Mouse (Mus musculus) limb, embryonic 11.5 days (tissue): ENCODE measurements around the gene Skil. TPM values are rescaled to one million over a fixed set of nuclear protein-coding genes. Genes with fewer than 3 reads are reported as not detected.

Source experiments
- ATAC-seq: fragments of 200-750 bp; cut with Nextera tagmentation; 2 replicates; pipeline ENCODE4 v1.8.0; 2017; ENCODE audit warnings: low read depth; ENCODE audit not compliant: insufficient number of reproducible peaks, low FRiP score, low TSS enrichment
- DNase-seq: peaks from one replicate; pipeline ENCODE4 v3.0.0-alpha.2; 2015; ENCODE audit warnings: low spot score
- H3K27ac ChIP-seq: fragments of 300-500 bp; sonication (generic); replicated peaks from 2 replicates; pipeline ENCODE4 v1.5.1; 2014; ENCODE audit warnings: low read depth, mild to moderate bottlenecking, low read length
- H3K27me3 ChIP-seq: fragments of 300-500 bp; sonication (generic); 2 replicates; pipeline ENCODE4 v1.6.1; 2014; ENCODE audit warnings: mild to moderate bottlenecking, low read length, mixed read lengths; ENCODE audit not compliant: control insufficient read depth, insufficient read depth
- H3K36me3 ChIP-seq: fragments of 300-500 bp; sonication (generic); 2 replicates; pipeline ENCODE4 v1.6.1; 2014; ENCODE audit warnings: mild to moderate bottlenecking, low read length, moderate library complexity, mixed read lengths; ENCODE audit not compliant: control insufficient read depth, insufficient read depth
- H3K4me1 ChIP-seq: fragments of 300-500 bp; sonication (generic); 2 replicates; pipeline ENCODE4 v1.6.1; 2014; ENCODE audit warnings: low read length, mixed read lengths; ENCODE audit not compliant: control insufficient read depth, insufficient read depth
- H3K4me2 ChIP-seq: fragments of 300-500 bp; sonication (generic); 2 replicates; pipeline ENCODE4 v1.6.1; 2014; ENCODE audit warnings: low read depth, mild to moderate bottlenecking, moderate library complexity; ENCODE audit not compliant: severe bottlenecking
- H3K4me3 ChIP-seq: fragments of 300-500 bp; sonication (generic); 2 replicates; pipeline ENCODE4 v1.5.1; 2014; ENCODE audit warnings: low read depth, low read length
- H3K9ac ChIP-seq: fragments of 300-500 bp; sonication (generic); 2 replicates; pipeline ENCODE4 v1.6.1; 2014; ENCODE audit warnings: mild to moderate bottlenecking, low read length
- H3K9me3 ChIP-seq: fragments of 300-500 bp; sonication (generic); 2 replicates; pipeline ENCODE4 v1.6.1; 2016; ENCODE audit warnings: low read length; ENCODE audit not compliant: control insufficient read depth
- WGBS: fragments of 180-500 bp; shearing (Covaris S2); extraction: QIAGEN DNeasy Blood & Tissue Kit; methylation state at CpG from one replicate; pipeline ENCODE4 v1.1.7; 2014; 5-methylcytosine and 5-hydroxymethylcytosine counted together
- polyA plus RNA-seq: library from polyadenylated mRNA; unstranded; fragments of >200 nt; fragmentation: Nextera tagmentation; extraction: Ambion mirVana; gene quantifications from 2 replicates; pipeline ENCODE4 v1.2.1, GENCODE M21; 2014

Gene Skil
- 33.5 and 34.5 TPM in 2 replicates for polyA plus RNA-seq

- Histone ChIP-seq H3K4me3 (peak within 1 kb of the TSS; percentile 99), H3K4me1 (peaks cover 14% of the 10 kb centered on the region), H3K27ac (peak within 1 kb of the TSS; percentile 95), H3K36me3 (no peaks in the 10 kb centered on the region; the same call in 1 of the 2 replicates), H3K4me2 (peak within 1 kb of the TSS; percentile 74), H3K27me3 (no peaks in the 10 kb centered on the region), H3K9me3 (no peaks in the 10 kb centered on the region), H3K9ac (peak within 1 kb of the TSS; percentile 91)
- DNase-seq: peak; percentile 95
- ATAC-seq: peak; percentile 92
- 0% methylated on average over 42 of the region's 109 CpGs for WGBS
Observed at GRCm38 (mm10) chr3:31094531-31095178, at the start of gene Skil. Gene Skil (plus strand): TSS chr3:31095058.

GRCm38 (mm10) chr3:31047263-31047662 lies 47.6 kb upstream of the Skil start:
- ATAC-seq: no peak
- H3K27me3 ChIP-seq: no peaks in the 10 kb centered on the region
- H3K4me3 ChIP-seq: no peak overlapping the region
- H3K36me3 ChIP-seq: no peaks in the 10 kb centered on the region; the same call in 1 of the 2 replicates
- no peak overlapping the region for H3K27ac ChIP-seq
- DNase-seq: no peak
- H3K4me2 ChIP-seq: no peak overlapping the region
- H3K9ac ChIP-seq: no peak overlapping the region
- WGBS: 72% methylated on average over 3 of the region's 3 CpGs
- no peaks in the 10 kb centered on the region for H3K9me3 ChIP-seq
- H3K4me1 ChIP-seq: no peaks in the 10 kb centered on the region

- ATAC-seq (no peak), DNase-seq (no peak)
- no peaks in the 10 kb centered on the region for H3K27me3 ChIP-seq
- H3K4me1 ChIP-seq: no peaks in the 10 kb centered on the region
- no peak overlapping the region for H3K4me3 ChIP-seq
- WGBS: 91% methylated on average over 5 of the region's 5 CpGs
- H3K9ac ChIP-seq: no peak overlapping the region
- no peaks in the 10 kb centered on the region for H3K9me3 ChIP-seq
- no peak overlapping the region for H3K4me2 ChIP-seq
- H3K27ac ChIP-seq: no peak overlapping the region
- H3K36me3 ChIP-seq: no peaks in the 10 kb centered on the region; the same call in 1 of the 2 replicates
Observed at GRCm38 (mm10) chr3:31049087-31049486, 45.8 kb upstream of the Skil start.

GRCm38 (mm10) chr3:31050375-31050774 lies 44.5 kb upstream of the Skil start:
- Histone ChIP-seq H3K4me2 (no peak overlapping the region), H3K27ac (no peak overlapping the region), H3K4me1 (no peaks in the 10 kb centered on the region), H3K36me3 (no peaks in the 10 kb centered on the region; the same call in 1 of the 2 replicates), H3K4me3 (no peak overlapping the region), H3K27me3 (no peaks in the 10 kb centered on the region), H3K9ac (no peak overlapping the region), H3K9me3 (no peaks in the 10 kb centered on the region)
- 88% methylated on average over 7 of the region's 7 CpGs for WGBS
- no peak for ATAC-seq
- no peak for DNase-seq

- H3K4me2 ChIP-seq: no peak overlapping the region
- ATAC-seq (no peak), DNase-seq (no peak)
- no peaks in the 10 kb centered on the region for H3K9me3 ChIP-seq
- no peak overlapping the region for H3K27ac ChIP-seq
- H3K36me3 ChIP-seq: no peaks in the 10 kb centered on the region; the same call in 1 of the 2 replicates
- H3K9ac ChIP-seq: no peak overlapping the region
- no peaks in the 10 kb centered on the region for H3K27me3 ChIP-seq
- H3K4me3 ChIP-seq: no peak overlapping the region
- H3K4me1 ChIP-seq: no peaks in the 10 kb centered on the region
- 88% methylated on average over 9 of the region's 9 CpGs for WGBS
Observed at GRCm38 (mm10) chr3:31051730-31052129, 43.1 kb upstream of the Skil start.

GRCm38 (mm10) chr3:31053191-31053590 lies 41.7 kb upstream of the Skil start:
- H3K27ac ChIP-seq: no peak overlapping the region
- no peaks in the 10 kb centered on the region for H3K27me3 ChIP-seq
- no peak overlapping the region for H3K9ac ChIP-seq
- no peak overlapping the region; the same call in 1 of the 2 replicates for H3K4me2 ChIP-seq
- 97% methylated on average over 9 of the region's 9 CpGs for WGBS
- DNase-seq (no peak), ATAC-seq (no peak)
- no peaks in the 10 kb centered on the region for H3K9me3 ChIP-seq
- H3K4me1 ChIP-seq: no peaks in the 10 kb centered on the region
- no peak overlapping the region for H3K4me3 ChIP-seq
- no peaks in the 10 kb centered on the region; the same call in 1 of the 2 replicates for H3K36me3 ChIP-seq

GRCm38 (mm10) chr3:31054888-31055287 lies 40.0 kb upstream of the Skil start:
- no peak for ATAC-seq
- no peak for DNase-seq
- H3K4me1 ChIP-seq: no peaks in the 10 kb centered on the region
- no peak overlapping the region for H3K27ac ChIP-seq
- H3K9ac ChIP-seq: no peak overlapping the region
- no peak overlapping the region for H3K4me3 ChIP-seq
- no peaks in the 10 kb centered on the region; the same call in 1 of the 2 replicates for H3K36me3 ChIP-seq
- WGBS: 95% methylated on average over 8 of the region's 8 CpGs
- no peak overlapping the region for H3K4me2 ChIP-seq
- H3K27me3 ChIP-seq: no peaks in the 10 kb centered on the region
- H3K9me3 ChIP-seq: no peaks in the 10 kb centered on the region

- Histone ChIP-seq H3K4me2 (peak overlapping the region; percentile 52), H3K9ac (no peak overlapping the region)
- ATAC-seq: peak; percentile 80
Observed at GRCm38 (mm10) chr3:31056047-31056650, 38.7 kb upstream of the Skil start.

More at GRCm38 (mm10) chr3:31056047-31056650, 38.7 kb upstream of the Skil start:
- Histone ChIP-seq H3K4me3 (peak overlapping the region; percentile 32), H3K4me1 (no peaks in the 10 kb centered on the region), H3K9me3 (no peaks in the 10 kb centered on the region), H3K27ac (no peak overlapping the region), H3K36me3 (no peaks in the 10 kb centered on the region; the same call in 1 of the 2 replicates), H3K27me3 (no peaks in the 10 kb centered on the region)
- 28% methylated on average over 17 of the region's 17 CpGs for WGBS
- DNase-seq: peak; percentile 66
